Mouse (Mus musculus): ENCODE measurements around the gene Prss12. TPM values are rescaled to one million over a fixed set of nuclear protein-coding genes. Genes with fewer than 3 reads are reported as not detected.
A peak's percentile ranks its signal among the peaks of the same experiment; 100 is the strongest.

Gene Prss12
- 0.55 and 0.92 TPM in 2 replicates for polyA plus RNA-seq (2016; fragmentation: Nextera tagmentation; extraction: Ambion mirVana)

DNA sequence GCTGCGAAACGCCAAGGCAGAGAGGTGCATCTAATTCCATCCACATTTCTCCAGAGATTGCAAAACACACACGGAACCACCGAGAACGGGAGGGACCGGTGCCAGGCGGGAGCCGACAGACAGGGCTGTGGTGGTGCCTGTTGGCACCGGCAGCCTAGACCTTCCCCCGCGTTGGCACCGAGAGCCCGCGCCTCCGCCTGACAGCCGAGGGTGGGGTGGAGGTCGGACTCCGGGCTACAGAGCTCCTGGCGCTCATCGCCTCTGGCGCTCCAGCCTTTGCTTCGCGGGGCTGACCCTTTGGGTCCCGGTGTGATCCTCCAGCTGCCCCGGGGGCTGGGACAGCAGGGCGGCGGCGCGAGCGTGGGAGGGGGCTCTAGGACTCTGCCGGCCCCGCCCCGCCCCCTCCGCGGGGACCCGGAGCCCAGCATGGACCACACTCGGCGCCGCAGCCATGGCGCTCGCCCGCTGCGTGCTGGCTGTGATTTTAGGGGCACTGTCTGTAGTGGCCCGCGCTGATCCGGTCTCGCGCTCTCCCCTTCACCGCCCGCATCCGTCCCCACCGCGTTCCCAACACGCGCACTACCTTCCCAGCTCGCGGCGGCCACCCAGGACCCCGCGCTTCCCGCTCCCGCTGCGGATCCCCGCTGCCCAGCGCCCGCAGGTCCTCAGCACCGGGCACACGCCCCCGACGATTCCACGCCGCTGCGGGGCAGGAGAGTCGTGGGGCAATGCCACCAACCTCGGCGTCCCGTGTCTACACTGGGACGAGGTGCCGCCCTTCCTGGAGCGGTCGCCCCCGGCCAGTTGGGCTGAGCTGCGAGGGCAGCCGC is at the start of gene Prss12:
Gene Prss12, plus strand, starts transcription at position 206 of the 830 bp plus-strand sequence.
- WGBS (ENCODE audit: insufficient replicate concordance): 1% methylated on average over 83 of the region's 84 CpGs
- H3K9ac ChIP-seq: peak within 1 kb of the TSS; percentile 46
- peak; percentile 51 for ATAC-seq

DNA sequence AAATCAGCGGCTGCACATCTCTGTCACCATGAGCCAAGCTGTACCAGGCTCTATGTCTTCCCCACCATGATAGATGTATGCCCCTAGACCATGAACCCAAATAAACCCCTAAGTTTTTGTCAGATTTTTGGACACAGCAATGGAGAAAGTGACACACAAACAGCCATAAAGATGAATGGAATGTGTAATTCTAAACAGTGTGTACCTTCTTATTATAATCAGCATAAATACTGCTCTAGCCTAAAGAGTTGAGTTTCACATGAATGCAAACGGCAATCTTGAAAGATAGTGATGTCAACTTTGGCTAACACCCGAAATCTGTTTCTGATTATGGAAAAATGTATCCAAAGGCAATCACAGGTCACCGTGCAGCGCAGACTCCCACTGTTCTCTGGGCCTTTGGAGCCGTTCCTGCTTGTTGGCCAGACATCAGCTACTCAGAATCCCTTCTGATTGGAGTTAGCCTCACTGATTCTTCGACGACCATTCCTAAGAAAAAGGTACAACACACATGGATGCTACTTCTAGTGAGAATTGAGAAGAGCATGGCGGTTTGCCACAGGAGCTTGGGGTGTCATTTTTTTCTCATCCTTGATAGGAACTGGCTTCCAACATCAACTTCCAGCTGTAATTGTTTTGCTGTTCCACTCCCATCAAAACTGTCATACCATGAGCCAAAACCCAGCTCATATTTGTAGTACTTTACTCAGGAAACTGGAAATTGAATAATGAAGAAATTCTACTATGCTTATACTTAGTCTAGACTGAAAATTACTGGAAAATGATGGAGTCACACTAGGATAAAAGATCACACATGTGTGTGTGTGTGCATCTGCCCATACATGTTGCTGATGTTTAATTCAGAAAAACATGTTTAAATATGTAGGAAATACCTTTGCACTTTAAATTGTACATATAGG is 48.9 kb upstream of the Prss12 start:
- H3K4me2 ChIP-seq: no peak overlapping the region
- H3K27me3 ChIP-seq (replicated peaks): no peaks in the 10 kb centered on the region; the same call in 1 of the 2 replicates
- ATAC-seq: no peak
- no peaks in the 10 kb centered on the region for H3K36me3 ChIP-seq
- WGBS (ENCODE audit: insufficient replicate concordance): 66% methylated on average over 9 of the region's 9 CpGs
- no peaks in the 10 kb centered on the region for H3K9me3 ChIP-seq (replicated peaks)
- no peak overlapping the region for H3K9ac ChIP-seq
- H3K4me3 ChIP-seq: no peak overlapping the region
- no peak overlapping the region for H3K27ac ChIP-seq
- no peaks in the 10 kb centered on the region for H3K4me1 ChIP-seq

More for the DNA sequence above, at the start of gene Prss12:
- no peaks in the 10 kb centered on the region for H3K9me3 ChIP-seq (replicated peaks)
- H3K4me2 ChIP-seq: peak within 1 kb of the TSS; percentile 77
- peaks cover 73% of the 10 kb centered on the region for H3K27me3 ChIP-seq (replicated peaks)
- no peak within 1 kb of the TSS for H3K27ac ChIP-seq
- peak within 1 kb of the TSS; percentile 53 for H3K4me3 ChIP-seq
- no peaks in the 10 kb centered on the region for H3K36me3 ChIP-seq
- 0 out of 2 replicates have a peak, but pooled peaks cover 7% of the 10 kb centered on the region for H3K4me1 ChIP-seq

GRCm38 (mm10) chr3:123404945-123405344 is 41.8 kb upstream of the Prss12 start:
- ATAC-seq: peak; percentile 86
- Histone ChIP-seq H3K27me3 (replicated peaks) (no peaks in the 10 kb centered on the region; the same call in 1 of the 2 replicates), H3K4me1 (0 out of 2 replicates have a peak, but pooled peaks cover 3% of the 10 kb centered on the region), H3K4me2 (no peak overlapping the region), H3K27ac (no peak overlapping the region), H3K36me3 (no peaks in the 10 kb centered on the region), H3K9ac (no peak overlapping the region), H3K9me3 (replicated peaks) (no peaks in the 10 kb centered on the region), H3K4me3 (no peak overlapping the region)
- 46% methylated on average over 3 of the region's 3 CpGs for WGBS (ENCODE audit: insufficient replicate concordance)

GRCm38 (mm10) chr3:123411821-123412578 is 34.7 kb upstream of the Prss12 start:
- no peak for ATAC-seq
- no peak overlapping the region for H3K9ac ChIP-seq
- WGBS (ENCODE audit: insufficient replicate concordance): 59% methylated on average over 6 of the region's 6 CpGs
- H3K4me3 ChIP-seq: no peak overlapping the region
- H3K4me1 ChIP-seq: no peaks in the 10 kb centered on the region
- no peaks in the 10 kb centered on the region for H3K36me3 ChIP-seq
- H3K27ac ChIP-seq: no peak overlapping the region
- H3K9me3 ChIP-seq (replicated peaks): no peaks in the 10 kb centered on the region
- no peaks in the 10 kb centered on the region for H3K27me3 ChIP-seq (replicated peaks)
- H3K4me2 ChIP-seq: no peak overlapping the region

DNA sequence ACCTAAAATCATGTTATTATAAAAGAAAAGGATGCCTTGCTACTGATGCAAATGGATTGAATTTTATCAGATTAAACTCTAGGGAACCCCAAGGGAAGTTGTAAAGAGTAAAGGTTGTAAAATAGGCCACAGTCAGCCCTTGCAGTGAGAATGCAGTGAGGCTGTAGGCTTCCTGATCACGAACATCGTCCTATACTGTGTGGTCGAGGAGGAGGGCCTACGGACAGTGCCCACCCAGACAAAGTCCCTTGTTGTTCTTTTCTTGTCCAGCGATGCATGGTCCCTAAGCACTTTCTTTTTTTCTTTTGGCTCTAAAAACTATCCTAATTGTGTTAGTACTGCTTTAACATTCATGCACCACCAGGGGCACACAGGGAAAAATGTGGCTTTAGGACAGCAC is 33.5 kb upstream of the Prss12 start:
- Histone ChIP-seq H3K36me3 (no peaks in the 10 kb centered on the region), H3K4me2 (no peak overlapping the region), H3K9ac (no peak overlapping the region), H3K27me3 (replicated peaks) (no peaks in the 10 kb centered on the region), H3K4me3 (no peak overlapping the region), H3K27ac (no peak overlapping the region), H3K9me3 (replicated peaks) (no peaks in the 10 kb centered on the region), H3K4me1 (no peaks in the 10 kb centered on the region)
- 68% methylated on average over 5 of the region's 5 CpGs for WGBS (ENCODE audit: insufficient replicate concordance)
- ATAC-seq: no peak

- WGBS (ENCODE audit: insufficient replicate concordance): 56% methylated on average over 2 of the region's 2 CpGs
- no peak overlapping the region for H3K27ac ChIP-seq
- H3K27me3 ChIP-seq (replicated peaks): no peaks in the 10 kb centered on the region
- no peaks in the 10 kb centered on the region for H3K9me3 ChIP-seq (replicated peaks)
- no peaks in the 10 kb centered on the region for H3K36me3 ChIP-seq
- no peak overlapping the region for H3K4me2 ChIP-seq
- H3K4me3 ChIP-seq: no peak overlapping the region
- H3K4me1 ChIP-seq: no peaks in the 10 kb centered on the region
- no peak for ATAC-seq
- H3K9ac ChIP-seq: no peak overlapping the region
Observed at GRCm38 (mm10) chr3:123425647-123426046, 21.1 kb upstream of the Prss12 start.

- no peak overlapping the region for H3K9ac ChIP-seq
- no peak overlapping the region for H3K27ac ChIP-seq
- no peak overlapping the region for H3K4me3 ChIP-seq
- whole genome bisulfite sequencing (ENCODE audit: insufficient replicate concordance): 61% methylated on average over 4 of the region's 4 CpGs
- H3K27me3 ChIP-seq (replicated peaks): no peaks in the 10 kb centered on the region
- no peak for ATAC-seq
- H3K4me1 ChIP-seq: peaks cover 14% of the 10 kb centered on the region
- no peaks in the 10 kb centered on the region for H3K36me3 ChIP-seq
- H3K4me2 ChIP-seq: no peak overlapping the region
- no peaks in the 10 kb centered on the region for H3K9me3 ChIP-seq (replicated peaks)
Observed at GRCm38 (mm10) chr3:123428005-123428404, 18.7 kb upstream of the Prss12 start.

GRCm38 (mm10) chr3:123429597-123430458 is 16.9 kb upstream of the Prss12 start:
- WGBS (ENCODE audit: insufficient replicate concordance): 64% methylated on average over 22 of the region's 22 CpGs
- peaks cover 14% of the 10 kb centered on the region for H3K4me1 ChIP-seq
- no peak for ATAC-seq
- H3K4me2 ChIP-seq: no peak overlapping the region
- no peaks in the 10 kb centered on the region for H3K27me3 ChIP-seq (replicated peaks)
- H3K4me3 ChIP-seq: no peak overlapping the region
- no peak overlapping the region for H3K9ac ChIP-seq
- H3K9me3 ChIP-seq (replicated peaks): no peaks in the 10 kb centered on the region; the same call in 1 of the 2 replicates
- no peaks in the 10 kb centered on the region for H3K36me3 ChIP-seq
- no peak overlapping the region for H3K27ac ChIP-seq

- H3K4me3 ChIP-seq: no peak overlapping the region
- H3K4me1 ChIP-seq: peaks cover 14% of the 10 kb centered on the region
- H3K27me3 ChIP-seq (replicated peaks): no peaks in the 10 kb centered on the region
- peak overlapping the region; percentile 17 for H3K4me2 ChIP-seq
- no peak overlapping the region for H3K9ac ChIP-seq
- ATAC-seq: peak; percentile 83
- WGBS (ENCODE audit: insufficient replicate concordance): 12% methylated on average over 5 of the region's 5 CpGs
- H3K9me3 ChIP-seq (replicated peaks): no peaks in the 10 kb centered on the region; the same call in 1 of the 2 replicates
- no peak overlapping the region for H3K27ac ChIP-seq
- H3K36me3 ChIP-seq: no peaks in the 10 kb centered on the region
Observed at GRCm38 (mm10) chr3:123431951-123432674, 14.6 kb upstream of the Prss12 start.

DNA sequence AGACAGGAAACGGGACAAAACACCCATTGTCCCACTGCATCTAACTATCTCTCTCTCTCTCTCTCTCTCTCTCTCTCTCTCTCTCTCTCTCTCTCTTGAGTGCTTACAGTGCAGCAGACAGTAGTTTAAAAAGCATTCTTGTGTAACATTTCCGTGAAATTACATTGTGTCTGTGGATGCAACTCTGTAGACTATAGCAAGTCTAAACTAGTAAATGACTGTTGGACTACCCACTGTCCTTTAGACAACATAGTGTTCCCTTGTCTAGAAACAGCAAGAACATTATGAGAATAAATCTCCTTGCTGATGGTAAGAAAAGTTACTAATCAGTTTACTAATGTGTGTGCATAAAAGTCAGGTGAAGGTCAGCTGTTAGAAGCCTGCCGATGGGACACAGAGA is 13.4 kb upstream of the Prss12 start:
- Histone ChIP-seq H3K4me1 (peaks cover 14% of the 10 kb centered on the region), H3K27me3 (replicated peaks) (no peaks in the 10 kb centered on the region), H3K27ac (no peak overlapping the region), H3K36me3 (no peaks in the 10 kb centered on the region), H3K4me3 (no peak overlapping the region), H3K9ac (no peak overlapping the region), H3K9me3 (replicated peaks) (no peaks in the 10 kb centered on the region; the same call in 1 of the 2 replicates), H3K4me2 (no peak overlapping the region)
- WGBS (ENCODE audit: insufficient replicate concordance): 69% methylated on average over 3 of the region's 3 CpGs
- no peak for ATAC-seq

Data from liver, embryonic 12.5 days (tissue).